Mouse (Mus musculus): ENCODE results near the gene Nxph4.

DNA sequence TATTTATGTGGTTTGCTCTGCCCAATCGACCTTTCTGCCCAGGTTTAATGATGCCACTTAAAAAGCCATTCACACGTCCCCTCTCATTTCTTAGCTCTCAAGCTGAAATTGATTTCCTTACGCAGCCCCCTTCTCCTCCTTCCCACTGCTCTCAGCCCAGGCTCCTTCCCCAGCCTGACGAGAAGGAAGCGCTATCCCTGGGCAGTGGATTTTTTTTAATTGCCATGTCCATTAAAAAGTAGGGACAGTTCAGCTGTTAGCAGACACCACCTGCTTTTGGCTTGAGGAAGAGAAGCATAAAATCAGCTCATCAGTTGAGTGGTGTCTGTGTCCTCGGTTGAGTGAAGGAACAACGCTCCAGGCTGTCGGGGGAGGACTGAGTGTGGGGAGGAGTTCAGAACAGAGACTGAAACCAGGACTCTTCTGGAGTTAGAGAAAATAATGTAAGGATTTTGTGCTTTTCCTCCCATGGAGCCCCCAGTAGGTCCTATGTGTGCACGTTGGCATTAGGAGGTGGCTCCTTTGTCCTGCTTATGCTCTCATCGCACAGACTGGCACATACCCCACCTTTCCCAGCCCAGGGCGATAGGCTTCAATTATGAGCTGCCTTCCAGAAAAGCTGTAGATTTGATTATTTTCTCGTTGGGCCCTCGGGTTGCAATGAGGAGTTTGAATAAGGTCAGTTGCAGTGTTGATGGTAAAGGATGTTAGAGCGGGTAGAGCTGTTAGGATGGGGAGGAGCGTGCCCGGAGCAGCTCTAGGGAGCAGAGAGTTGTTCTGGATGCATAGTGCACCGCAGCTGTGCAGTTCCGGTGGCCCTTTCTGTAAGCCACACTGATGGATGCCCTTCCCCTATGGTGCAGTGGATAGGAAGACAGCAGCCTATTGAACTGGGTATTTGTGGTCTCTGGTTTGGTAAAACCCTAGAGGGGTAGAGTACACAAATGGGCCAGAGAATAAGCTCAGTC lies 43.9 kb downstream of the Nxph4 start:
- TF ChIP-seq CTCF (conservative IDR thresholded peaks at IDR 0.05 in 1 of 2, IDR thresholded peaks at IDR 0.05 in 1 of 2; ENCODE audit: low read depth in 2 of 2, low read length in 2 of 2) (no peak), POLR2A (IDR thresholded peaks at IDR 0.05; ENCODE audit: low read depth, low read length) (no peak), NELFE (IDR thresholded peaks at IDR 0.05; ENCODE audit: low read depth, low read length) (no peak), RCOR1 (conservative IDR thresholded peaks at IDR 0.05; ENCODE audit: low read depth, low read length) (no peak), ZNF384 (IDR thresholded peaks at IDR 0.05; ENCODE audit: low read depth, low read length) (no peak), MYC (IDR thresholded peaks at IDR 0.05; ENCODE audit: low read depth, low read length) (no peak), MAX (IDR thresholded peaks at IDR 0.05; ENCODE audit: low read length) (no peak), TBP (conservative IDR thresholded peaks at IDR 0.05; ENCODE audit: low read depth, low read length) (no peak), EP300 (IDR thresholded peaks at IDR 0.05; ENCODE audit: low read length) (no peak), ZMIZ1 (IDR thresholded peaks at IDR 0.05; ENCODE audit: low read depth, low read length) (no peak)
